ENCODE assay signal across 15 mouse cellular contexts in the genomic region with DNA sequence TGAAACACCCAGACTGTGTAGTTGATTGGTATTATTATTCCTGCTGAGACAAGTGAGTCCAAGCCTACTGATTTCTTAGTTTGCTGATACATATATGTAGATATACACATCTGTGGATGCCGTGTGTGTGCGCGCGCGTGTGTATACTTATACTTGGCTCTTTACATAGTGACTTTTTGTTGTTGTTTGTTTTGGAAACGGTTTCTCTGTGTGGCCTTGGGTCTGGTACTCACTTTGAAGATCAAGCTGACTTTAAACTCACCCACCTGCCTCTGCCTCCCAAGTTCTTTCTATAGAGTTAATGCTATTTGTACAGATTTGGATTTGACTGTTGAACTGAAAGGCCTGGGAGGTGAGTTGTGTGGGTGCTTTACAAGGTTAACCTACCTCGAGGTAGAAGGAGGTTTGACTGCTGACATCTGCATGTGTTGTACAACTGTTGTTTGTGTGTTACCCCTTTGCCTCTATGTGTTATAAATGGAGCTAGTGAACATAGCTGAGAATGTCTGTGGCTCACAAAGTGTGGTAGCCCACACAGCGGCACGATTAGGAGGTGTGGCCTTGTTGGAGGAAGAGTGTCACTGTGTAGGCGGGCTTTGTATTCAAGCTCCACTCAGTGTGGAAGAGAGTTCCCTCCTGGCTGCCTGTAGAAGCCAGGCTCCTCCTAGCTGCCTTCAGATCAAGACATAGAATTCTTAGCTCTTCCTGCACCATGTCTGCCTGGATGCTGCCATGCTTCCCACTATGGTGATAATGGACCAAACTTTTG. TPM values are rescaled to one million over a fixed set of nuclear protein-coding genes. Genes with fewer than 3 reads are reported as not detected.
DNase-seq lines count a peak whose midpoint lies in the region; ATAC-seq and TF ChIP-seq lines count a peak whose summit lies in the region.
"Had no signal": no experiment of that assay in that cellular context is flagged by ENCODE, and none has a peak within 500 bp of the region (broad histone marks: within the 10 kb centered on the region; RNA-seq: fewer than 3 reads in every experiment).

No protein-coding gene starts in this region.

- peak; percentile 31 for DNase-seq in thymus, adult 2 months
- DNase-seq in thymus, postnatal 10 days (ENCODE audit: low spot score in 2 of 2): no peak
- peak; percentile 81 for DNase-seq in brain, adult 2 months (ENCODE audit: low read depth, low spot score)
- DNase-seq in kidney, adult 18-20 months: no peak
- no peak for DNase-seq in gastrocnemius, adult 8-10 months (ENCODE audit: low spot score in 2 of 2)
- DNase-seq in cerebellum, adult 11-12 months: no peak
- DNase-seq: adrenal gland, adult 8-10 months; cerebellum, adult 11 months; retina, postnatal 1 day had no signal

- no peak for TF ChIP-seq CTCF in thymus, adult 2 months (IDR thresholded peaks at IDR 0.05; ENCODE audit: borderline replicate concordance, control insufficient read depth, extremely low read depth, insufficient read depth, low read length, poor library complexity)

- H3K36me3 ChIP-seq in thymus, adult 2 months (ENCODE audit: control insufficient read depth, insufficient read depth, low read length): no peaks in the 10 kb centered on the region
- H3K36me3 ChIP-seq: embryonic facial prominence, embryonic 10.5 days; forebrain, embryonic 12.5 days had no signal

- H3K27ac ChIP-seq in thymus, adult 2 months (ENCODE audit: control insufficient read depth, insufficient read depth, low read length): no peak overlapping the region
- H3K27ac ChIP-seq: embryonic facial prominence, embryonic 10.5 days; macrophage had no signal

- H3K4me1 ChIP-seq in thymus, adult 2 months (replicated peaks; ENCODE audit: control insufficient read depth, insufficient read depth, low read length): peaks cover 12% of the 10 kb centered on the region

- 61% methylated on average over 10 of the region's 10 CpGs for WGBS in thymus, adult 2 months

- TF ChIP-seq POLR2A in thymus, adult 2 months (IDR thresholded peaks at IDR 0.05; ENCODE audit: control insufficient read depth, extremely low read depth, insufficient read depth, low read length, poor library complexity): no peak

- peak; percentile 68 for ATAC-seq in megakaryocyte-erythroid progenitor cell, adult 5-6 weeks (replicated peaks; ENCODE audit: low FRiP score, low TSS enrichment, poor library complexity, severe bottlenecking)
- ATAC-seq: intestine, embryonic 16.5 days had no signal

- H3K27me3 ChIP-seq in thymus, adult 2 months (ENCODE audit: control insufficient read depth, insufficient read depth, low read length): no peaks in the 10 kb centered on the region
- H3K27me3 ChIP-seq: forebrain, embryonic 12.5 days had no signal

- no peak overlapping the region for H3K4me3 ChIP-seq in thymus, adult 2 months (ENCODE audit: control insufficient read depth, insufficient read depth, low read length)
- H3K4me3 ChIP-seq: embryonic facial prominence, embryonic 10.5 days; forebrain, embryonic 12.5 days; myocyte had no signal

RNA-seq across cellular contexts. Expression of a gene that starts 32.9 kb away (rescaled TPM):
- polyA plus RNA-seq in thymus, adult 2 months (2012; rRNA removed): 29.9 and 31.7 TPM in 2 replicates
- 19.0 and 42.1 TPM in 2 replicates for total RNA-seq in megakaryocyte-erythroid progenitor cell, adult 5-6 weeks (2014; fragmentation: Nextera tagmentation)
- total RNA-seq in megakaryocyte-erythroid progenitor cell, adult 5-6 weeks (2017): 29.1 and 29.5 TPM in 2 replicates
- 10 to 100 TPM; 13.3 to 19.9 (median 15.9) TPM for total RNA-seq in gastrocnemius, adult 8-10 months (2022)

Comparison
In these comparisons a context has a peak if more than half of its experiments do, and no peak if none do; other contexts are left out.
1. DNase-seq: peak in thymus, adult 2 months (single experiment) and brain, adult 2 months (single experiment); none in thymus, postnatal 10 days (0 of 2), kidney, adult 18-20 months (single experiment), gastrocnemius, adult 8-10 months (0 of 2) and cerebellum, adult 11-12 months (single experiment).